8 mouse cellular contexts compared by ENCODE assay signal in genomic region chr1:152089526-152089925, GRCm38 (mm10). TPM values are rescaled to one million over a fixed set of nuclear protein-coding genes. Genes with fewer than 3 reads are reported as not detected.
DNase-seq lines count a peak whose midpoint lies in the region; ATAC-seq and TF ChIP-seq lines count a peak whose summit lies in the region.

No protein-coding gene starts in this region.

- DNase-seq in CD4-positive, CD25-positive, alpha-beta regulatory T cell, adult 2 months (ENCODE audit: low read depth, low spot score), result peak; percentile 68
- peak; percentile 8 for DNase-seq in adipocyte (ENCODE audit: low spot score)
- DNase-seq in heart, postnatal 25 days (ENCODE audit: low spot score), result peak; percentile 3
- DNase-seq in layer of hippocampus, postnatal 14 days (ENCODE audit: low spot score in 2 of 2), result peak; percentile 63 to 67
- peak; percentile 51 for DNase-seq in lung, postnatal 0 days (ENCODE audit: low spot score)
- DNase-seq in ovary, postnatal 36 days (ENCODE audit: low spot score), result peak; percentile 46

- no peak for TF ChIP-seq EP300 in lung, postnatal 0 days (IDR thresholded peaks at IDR 0.05)

- no peak for TF ChIP-seq POLR2A in embryonic fibroblast, embryonic 13.5 days (IDR thresholded peaks at IDR 0.05; ENCODE audit: low read depth, low read length)

- H3K36me3 ChIP-seq in lung, postnatal 0 days (ENCODE audit: insufficient read depth, low read length), result no peaks in the 10 kb centered on the region

- peak; percentile 18 for ATAC-seq in lung, postnatal 0 days
- ATAC-seq in megakaryocyte progenitor cell, adult 5-6 weeks (replicated peaks; ENCODE audit: poor library complexity), result no peak

- H3K27ac ChIP-seq in embryonic fibroblast, embryonic 13.5 days (ENCODE audit: insufficient read depth, low read length), result peak overlapping the region; percentile 48
- peak overlapping the region; percentile 76 for H3K27ac ChIP-seq in lung, postnatal 0 days (ENCODE audit: low read length)

- intact Hi-C loops in heart, postnatal 25 days (cut with DNase I), result loop anchor here (5.0 to 10.0 kb wide), 3 partner anchors 47 to 242 kb away; no protein-coding TSS in a partner anchor

- 1% methylated on average over 18 of the region's 25 CpGs for WGBS in lung, postnatal 0 days

- H3K27me3 ChIP-seq in lung, postnatal 0 days (replicated peaks; ENCODE audit: insufficient read depth, low read length), result no peaks in the 10 kb centered on the region

- H3K4me3 ChIP-seq in embryonic fibroblast, embryonic 13.5 days (ENCODE audit: insufficient read depth, low read length), result peak overlapping the region; percentile 56
- H3K4me3 ChIP-seq in lung, postnatal 0 days (ENCODE audit: low read depth, low read length), result peak overlapping the region; percentile 63

- H3K9ac ChIP-seq in lung, postnatal 0 days (replicated peaks; ENCODE audit: low read depth), result peak overlapping the region; percentile 45

- H3K4me2 ChIP-seq in lung, postnatal 0 days (replicated peaks; ENCODE audit: low read depth, low read length), result peak overlapping the region; percentile 98

- H3K4me1 ChIP-seq in embryonic fibroblast, embryonic 13.5 days (ENCODE audit: control insufficient read depth, insufficient read depth, low read length), result peaks cover 5% of the 10 kb centered on the region
- H3K4me1 ChIP-seq in lung, postnatal 0 days (ENCODE audit: insufficient read depth, low read depth, low read length), result peaks cover 14% of the 10 kb centered on the region; the same call in 1 of the 2 replicates

- H3K9me3 ChIP-seq in lung, postnatal 0 days (ENCODE audit: low read length), result no peaks in the 10 kb centered on the region

- no peak for TF ChIP-seq CTCF in embryonic fibroblast, embryonic 13.5 days (IDR thresholded peaks at IDR 0.05; ENCODE audit: borderline replicate concordance, insufficient read depth, low read length)
- no peak for TF ChIP-seq CTCF in lung, postnatal 0 days (IDR thresholded peaks at IDR 0.05)

RNA-seq across cellular contexts. Expression of gene 1700025G04Rik, which starts 0.4 kb away (rescaled TPM):
- 28.0 and 30.5 TPM in 2 replicates for polyA plus RNA-seq in embryonic fibroblast, embryonic 13.5 days (2011; ENCODE audit: insufficient read length, low read depth, missing spikeins)
- total RNA-seq in heart, postnatal 25 days (2021), result 10 to 100 TPM; 39.7 to 43.3 TPM
- total RNA-seq in layer of hippocampus, postnatal 14 days (2021), result 10 to 100 TPM; 62.2 to 70.4 TPM
- polyA plus RNA-seq in lung, postnatal 0 days (2015; fragmentation: Nextera tagmentation; extraction: Ambion mirVana), result 14.1 and 16.6 TPM in 2 replicates
- 14.8 and 15.5 TPM in 2 replicates for total RNA-seq in megakaryocyte progenitor cell, adult 5-6 weeks (2015)
- 9.7 and 15.8 TPM in 2 replicates for total RNA-seq in megakaryocyte progenitor cell, adult 5-6 weeks (2017)

Comparison
In these comparisons a context has a peak if more than half of its experiments do, and no peak if none do; other contexts are left out.
1. DNase-seq: peak in every context shown above with its lines; median percentile 68 in CD4-positive, CD25-positive, alpha-beta regulatory T cell, adult 2 months; 65 in layer of hippocampus, postnatal 14 days; 51 in lung, postnatal 0 days; 46 in ovary, postnatal 36 days; 8 in adipocyte; 3 in heart, postnatal 25 days.